Mouse (Mus musculus): Measurements from ENCODE around the gene Ggcx. TPM values are rescaled to one million over a fixed set of nuclear protein-coding genes. Genes with fewer than 3 reads are reported as not detected.
"Not testable (repeated sequence)": the region's sequence is repeated elsewhere in the genome, so short reads cannot be mapped to it uniquely, and the experiment has no call there.

Ggcx gene
- polyA plus RNA-seq, 1 experiment: 19.4 TPM

- H3K4me1 ChIP-seq (ENCODE audit: control insufficient read depth, insufficient read depth, insufficient read length, low read length): no peaks in the 10 kb centered on the region
- no peak overlapping the region for H3K27ac ChIP-seq (replicated peaks; ENCODE audit: low read depth, low read length)
- no peak overlapping the region for H3K4me3 ChIP-seq (ENCODE audit: insufficient read depth, low read depth, low read length)
Measured at GRCm38 (mm10) chr6:72430989-72431921, 17.1 kb downstream of the Ggcx start.

- Histone ChIP-seq H3K27ac (replicated peaks; ENCODE audit: low read depth, low read length) (no peak overlapping the region), H3K4me1 (ENCODE audit: control insufficient read depth, insufficient read depth, insufficient read length, low read length) (no peaks in the 10 kb centered on the region), H3K4me3 (ENCODE audit: insufficient read depth, low read depth, low read length) (no peak overlapping the region)
Measured at GRCm38 (mm10) chr6:72432153-72432552, 18.0 kb downstream of the Ggcx start.

- peaks cover 5% of the 10 kb centered on the region for H3K4me1 ChIP-seq (ENCODE audit: control insufficient read depth, insufficient read depth, insufficient read length, low read length)
- H3K4me3 ChIP-seq (ENCODE audit: insufficient read depth, low read depth, low read length): peak overlapping the region; percentile 97
- no peak overlapping the region for H3K27ac ChIP-seq (replicated peaks; ENCODE audit: low read depth, low read length)
Measured at GRCm38 (mm10) chr6:72438226-72438625, 24.1 kb downstream of the Ggcx start.

- Histone ChIP-seq H3K27ac (replicated peaks; ENCODE audit: low read depth, low read length) (peak overlapping the region; percentile 100), H3K4me3 (ENCODE audit: insufficient read depth, low read depth, low read length) (peak overlapping the region; percentile 97), H3K4me1 (ENCODE audit: control insufficient read depth, insufficient read depth, insufficient read length, low read length) (peaks cover 5% of the 10 kb centered on the region)
Measured at GRCm38 (mm10) chr6:72438862-72439354, 24.8 kb downstream of the Ggcx start.

GRCm38 (mm10) chr6:72439355-72440185 is 25.5 kb downstream of the Ggcx start, which contains the start of gene Mat2a:
TSS of gene Mat2a (minus strand) at chr6:72439558.
- peak within 1 kb of the TSS; percentile 97 for H3K4me3 ChIP-seq (ENCODE audit: insufficient read depth, low read depth, low read length)
- H3K4me1 ChIP-seq (ENCODE audit: control insufficient read depth, insufficient read depth, insufficient read length, low read length): peaks cover 5% of the 10 kb centered on the region
- peak within 1 kb of the TSS; percentile 100 for H3K27ac ChIP-seq (replicated peaks; ENCODE audit: low read depth, low read length)

- Histone ChIP-seq H3K4me3 (ENCODE audit: insufficient read depth, low read depth, low read length) (peak overlapping the region; percentile 97), H3K27ac (replicated peaks; ENCODE audit: low read depth, low read length) (peak overlapping the region; percentile 99), H3K4me1 (ENCODE audit: control insufficient read depth, insufficient read depth, insufficient read length, low read length) (peaks cover 5% of the 10 kb centered on the region)
Measured at GRCm38 (mm10) chr6:72440186-72440990, 26.3 kb downstream of the Ggcx start.

- H3K4me3 ChIP-seq (ENCODE audit: insufficient read depth, low read depth, low read length): no peak overlapping the region
- no peak overlapping the region for H3K27ac ChIP-seq (replicated peaks; ENCODE audit: low read depth, low read length)
- peaks cover 5% of the 10 kb centered on the region for H3K4me1 ChIP-seq (ENCODE audit: control insufficient read depth, insufficient read depth, insufficient read length, low read length)
Measured at GRCm38 (mm10) chr6:72442921-72443604, 29.0 kb downstream of the Ggcx start.

GRCm38 (mm10) chr6:72445011-72445410 is 30.9 kb downstream of the Ggcx start:
- Histone ChIP-seq H3K4me1 (ENCODE audit: control insufficient read depth, insufficient read depth, insufficient read length, low read length) (peaks cover 5% of the 10 kb centered on the region), H3K27ac (replicated peaks; ENCODE audit: low read depth, low read length) (no peak overlapping the region), H3K4me3 (ENCODE audit: insufficient read depth, low read depth, low read length) (no peak overlapping the region)

- H3K4me1 ChIP-seq (ENCODE audit: control insufficient read depth, insufficient read depth, insufficient read length, low read length): no peaks in the 10 kb centered on the region
- H3K27ac ChIP-seq (replicated peaks; ENCODE audit: low read depth, low read length): no peak overlapping the region
- no peak overlapping the region for H3K4me3 ChIP-seq (ENCODE audit: insufficient read depth, low read depth, low read length)
Measured at GRCm38 (mm10) chr6:72447487-72447886, 33.4 kb downstream of the Ggcx start.

GRCm38 (mm10) chr6:72451778-72452177 is 37.7 kb downstream of the Ggcx start:
- not testable (repeated sequence) for H3K27ac ChIP-seq (replicated peaks; ENCODE audit: low read depth, low read length); H3K4me1 ChIP-seq (ENCODE audit: control insufficient read depth, insufficient read depth, insufficient read length, low read length); H3K4me3 ChIP-seq (ENCODE audit: insufficient read depth, low read depth, low read length)

GRCm38 (mm10) chr6:72452329-72452728 is 38.2 kb downstream of the Ggcx start:
- Histone ChIP-seq H3K4me3 (ENCODE audit: insufficient read depth, low read depth, low read length) (no peak overlapping the region), H3K27ac (replicated peaks; ENCODE audit: low read depth, low read length) (no peak overlapping the region), H3K4me1 (ENCODE audit: control insufficient read depth, insufficient read depth, insufficient read length, low read length) (peaks cover 8% of the 10 kb centered on the region; the same call in 1 of the 2 replicates)

GRCm38 (mm10) chr6:72453578-72453977 is 39.5 kb downstream of the Ggcx start:
- Histone ChIP-seq H3K27ac (replicated peaks; ENCODE audit: low read depth, low read length) (no peak overlapping the region), H3K4me1 (ENCODE audit: control insufficient read depth, insufficient read depth, insufficient read length, low read length) (peaks cover 8% of the 10 kb centered on the region; the same call in 1 of the 2 replicates)

GRCm38 (mm10) chr6:72454072-72454746 is 40.1 kb downstream of the Ggcx start:
- H3K4me3 ChIP-seq (ENCODE audit: insufficient read depth, low read depth, low read length): no peak overlapping the region
- peaks cover 11% of the 10 kb centered on the region for H3K4me1 ChIP-seq (ENCODE audit: control insufficient read depth, insufficient read depth, insufficient read length, low read length)
- 0 out of 2 replicates have a peak overlapping the region, but pooled peaks have one; percentile 5 for H3K27ac ChIP-seq (replicated peaks; ENCODE audit: low read depth, low read length)

More at GRCm38 (mm10) chr6:72453578-72453977, 39.5 kb downstream of the Ggcx start:
- no peak overlapping the region for H3K4me3 ChIP-seq (ENCODE audit: insufficient read depth, low read depth, low read length)

Measured in brown adipose tissue, adult 24 weeks (tissue).